Comparison of ENCODE assay signal across 20 mouse cellular contexts in the genomic region with DNA sequence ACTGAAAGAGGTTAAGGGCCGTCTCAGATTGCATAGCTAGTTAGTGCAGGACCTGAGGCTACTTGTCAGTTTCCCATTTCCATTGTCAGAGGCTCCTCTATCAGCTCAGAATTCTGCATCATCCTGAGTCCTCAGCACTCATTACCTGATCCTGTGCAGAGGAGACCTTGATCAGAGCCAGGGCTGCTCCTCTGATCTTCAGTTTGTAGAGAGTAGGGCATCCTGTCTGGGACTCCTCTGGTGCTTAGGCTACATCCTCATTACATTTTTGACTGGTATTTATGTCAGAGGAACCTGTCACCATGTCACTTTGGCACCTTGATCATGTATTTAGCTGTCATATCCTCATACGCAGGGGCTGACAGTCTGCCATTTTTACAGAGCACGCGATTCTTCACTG.
DNase-seq lines count a peak whose midpoint lies in the region; ATAC-seq and TF ChIP-seq lines count a peak whose summit lies in the region.
"Had no signal": no experiment of that assay in that cellular context is flagged by ENCODE, and none has a peak within 500 bp of the region (broad histone marks: within the 10 kb centered on the region; RNA-seq: fewer than 3 reads in every experiment).

No protein-coding gene starts in this region.

- no peak overlapping the region for H3K4me3 ChIP-seq in midbrain, embryonic 13.5 days (replicated peaks)
- H3K4me3 ChIP-seq in midbrain, embryonic 14.5 days (replicated peaks; ENCODE audit: low read depth, low read length), result no peak overlapping the region
- no peak overlapping the region for H3K4me3 ChIP-seq in midbrain, embryonic 16.5 days (ENCODE audit: low read depth, low read length)
- H3K4me3 ChIP-seq in midbrain, embryonic 11.5 days (ENCODE audit: low read depth, low read length), result no peak overlapping the region
- H3K4me3 ChIP-seq in midbrain, postnatal 0 days (ENCODE audit: low read depth, low read length), result no peak overlapping the region
- H3K4me3 ChIP-seq in midbrain, embryonic 15.5 days, result no peak overlapping the region

- no peak overlapping the region for H3K9ac ChIP-seq in midbrain, embryonic 13.5 days (replicated peaks)
- H3K9ac ChIP-seq in midbrain, embryonic 14.5 days (replicated peaks; ENCODE audit: low read length), result no peak overlapping the region
- H3K9ac ChIP-seq in midbrain, embryonic 16.5 days (ENCODE audit: low read depth, low read length), result no peak overlapping the region
- H3K9ac ChIP-seq in midbrain, embryonic 11.5 days (ENCODE audit: low read length), result no peak overlapping the region
- no peak overlapping the region for H3K9ac ChIP-seq in midbrain, postnatal 0 days (replicated peaks; ENCODE audit: low read length, poor library complexity, severe bottlenecking)
- no peak overlapping the region for H3K9ac ChIP-seq in midbrain, embryonic 15.5 days

- H3K4me2 ChIP-seq in midbrain, embryonic 13.5 days (replicated peaks), result no peak overlapping the region
- no peak overlapping the region for H3K4me2 ChIP-seq in midbrain, embryonic 14.5 days (ENCODE audit: low read length)
- H3K4me2 ChIP-seq in midbrain, embryonic 16.5 days (ENCODE audit: low read length), result no peak overlapping the region
- no peak overlapping the region for H3K4me2 ChIP-seq in midbrain, embryonic 11.5 days
- no peak overlapping the region for H3K4me2 ChIP-seq in midbrain, postnatal 0 days (ENCODE audit: low read depth, low read length, poor library complexity, severe bottlenecking)
- no peak overlapping the region for H3K4me2 ChIP-seq in midbrain, embryonic 15.5 days

- DNase-seq in midbrain, embryonic 14.5 days, result no peak
- no peak for DNase-seq in midbrain, embryonic 11.5 days (ENCODE audit: low spot score, missing footprints)
- DNase-seq in midbrain, postnatal 0 days (ENCODE audit: low spot score), result no peak
- DNase-seq: adrenal gland, adult 2 months; adrenal gland, adult 8-10 months; adrenal gland, postnatal 10 days; adrenal gland, postnatal 14 days; adrenal gland, postnatal 25 days; adrenal gland, postnatal 36 days; B cell, adult 2 months; cerebellum, adult 11 months; cerebellum, adult 11-12 months; cerebellum, adult 18-20 months had no signal

- ATAC-seq in midbrain, embryonic 13.5 days, result peak; percentile 69
- ATAC-seq in midbrain, embryonic 14.5 days (ENCODE audit: low FRiP score, low TSS enrichment), result no peak; the same call in 1 of the 2 replicates
- peak; percentile 67 for ATAC-seq in midbrain, embryonic 16.5 days
- ATAC-seq in midbrain, embryonic 11.5 days (ENCODE audit: low FRiP score), result no peak
- peak; percentile 41; the same call in 1 of the 2 replicates for ATAC-seq in midbrain, postnatal 0 days (ENCODE audit: low FRiP score)
- ATAC-seq in midbrain, embryonic 15.5 days (replicated peaks), result no peak; the same call in 1 of the 2 replicates
- ATAC-seq: activated CD4-positive, CD25-positive, alpha-beta regulatory T cell, adult 4 months; CD4-positive, CD25-positive, alpha-beta regulatory T cell, adult 4 months; Patski had no signal

- H3K36me3 ChIP-seq in midbrain, embryonic 13.5 days, result no peaks in the 10 kb centered on the region
- no peaks in the 10 kb centered on the region for H3K36me3 ChIP-seq in midbrain, embryonic 14.5 days (ENCODE audit: control insufficient read depth, insufficient read depth, low read length)
- H3K36me3 ChIP-seq in midbrain, embryonic 16.5 days (ENCODE audit: control insufficient read depth, insufficient read depth, low read length), result no peaks in the 10 kb centered on the region
- no peaks in the 10 kb centered on the region for H3K36me3 ChIP-seq in midbrain, embryonic 11.5 days (ENCODE audit: control insufficient read depth, insufficient read depth, low read length)
- H3K36me3 ChIP-seq in midbrain, postnatal 0 days (ENCODE audit: insufficient read depth, low read length), result no peaks in the 10 kb centered on the region
- H3K36me3 ChIP-seq in midbrain, embryonic 15.5 days (replicated peaks), result no peaks in the 10 kb centered on the region
- H3K36me3 ChIP-seq: G1E had no signal

- WGBS in midbrain, embryonic 13.5 days, result 87% methylated on average over 4 of the region's 4 CpGs
- 84% methylated on average over 4 of the region's 4 CpGs for WGBS in midbrain, embryonic 14.5 days
- WGBS in midbrain, embryonic 16.5 days, result 75% methylated on average over 4 of the region's 4 CpGs
- 94% methylated on average over 4 of the region's 4 CpGs for WGBS in midbrain, embryonic 11.5 days
- WGBS in midbrain, postnatal 0 days, result 83% methylated on average over 4 of the region's 4 CpGs
- WGBS in midbrain, embryonic 15.5 days, result 87% methylated on average over 4 of the region's 4 CpGs

- H3K27ac ChIP-seq in midbrain, embryonic 13.5 days, result no peak overlapping the region
- no peak overlapping the region for H3K27ac ChIP-seq in midbrain, embryonic 14.5 days (replicated peaks; ENCODE audit: low read depth, low read length)
- H3K27ac ChIP-seq in midbrain, embryonic 16.5 days (ENCODE audit: low read length), result no peak overlapping the region
- no peak overlapping the region for H3K27ac ChIP-seq in midbrain, embryonic 11.5 days (ENCODE audit: low read depth, low read length)
- H3K27ac ChIP-seq in midbrain, postnatal 0 days (ENCODE audit: low read depth, low read length), result no peak overlapping the region
- H3K27ac ChIP-seq in midbrain, embryonic 15.5 days, result no peak overlapping the region

- H3K4me1 ChIP-seq in midbrain, embryonic 13.5 days (replicated peaks), result no peaks in the 10 kb centered on the region
- H3K4me1 ChIP-seq in midbrain, embryonic 14.5 days (ENCODE audit: control insufficient read depth, insufficient read depth, low read length), result no peaks in the 10 kb centered on the region
- no peaks in the 10 kb centered on the region for H3K4me1 ChIP-seq in midbrain, embryonic 16.5 days (ENCODE audit: control insufficient read depth, insufficient read depth, low read length)
- no peaks in the 10 kb centered on the region for H3K4me1 ChIP-seq in midbrain, embryonic 11.5 days (ENCODE audit: control insufficient read depth, insufficient read depth, low read length)
- H3K4me1 ChIP-seq in midbrain, postnatal 0 days (ENCODE audit: insufficient read depth, low read length), result no peaks in the 10 kb centered on the region
- no peaks in the 10 kb centered on the region for H3K4me1 ChIP-seq in midbrain, embryonic 15.5 days

- no peak for TF ChIP-seq CTCF in midbrain, postnatal 0 days (IDR thresholded peaks at IDR 0.05)

- no peaks in the 10 kb centered on the region for H3K27me3 ChIP-seq in midbrain, embryonic 13.5 days
- no peaks in the 10 kb centered on the region for H3K27me3 ChIP-seq in midbrain, embryonic 14.5 days (ENCODE audit: control insufficient read depth, insufficient read depth, low read length)
- H3K27me3 ChIP-seq in midbrain, embryonic 16.5 days (ENCODE audit: control insufficient read depth, insufficient read depth, low read depth, low read length), result no peaks in the 10 kb centered on the region
- H3K27me3 ChIP-seq in midbrain, embryonic 11.5 days (ENCODE audit: control insufficient read depth, insufficient read depth, low read length), result no peaks in the 10 kb centered on the region
- no peaks in the 10 kb centered on the region for H3K27me3 ChIP-seq in midbrain, postnatal 0 days (ENCODE audit: insufficient read depth, low read length)
- H3K27me3 ChIP-seq in midbrain, embryonic 15.5 days (replicated peaks), result no peaks in the 10 kb centered on the region
- H3K27me3 ChIP-seq: Patski had no signal

- H3K9me3 ChIP-seq in midbrain, embryonic 13.5 days, result no peaks in the 10 kb centered on the region
- H3K9me3 ChIP-seq in midbrain, embryonic 14.5 days (ENCODE audit: control insufficient read depth, low read length), result no peaks in the 10 kb centered on the region
- H3K9me3 ChIP-seq in midbrain, embryonic 16.5 days (replicated peaks; ENCODE audit: control insufficient read depth, low read length, poor library complexity, severe bottlenecking), result no peaks in the 10 kb centered on the region
- H3K9me3 ChIP-seq in midbrain, embryonic 11.5 days (ENCODE audit: control insufficient read depth, low read length), result no peaks in the 10 kb centered on the region
- no peaks in the 10 kb centered on the region for H3K9me3 ChIP-seq in midbrain, postnatal 0 days (ENCODE audit: low read length)
- no peaks in the 10 kb centered on the region for H3K9me3 ChIP-seq in midbrain, embryonic 15.5 days

Comparison
In these comparisons a context has a peak if more than half of its experiments do, and no peak if none do; other contexts are left out.
1. ATAC-seq: peak in midbrain, embryonic 13.5 days (single experiment), midbrain, embryonic 16.5 days (single experiment) and midbrain, postnatal 0 days (single experiment); none in midbrain, embryonic 14.5 days (single experiment), midbrain, embryonic 11.5 days (single experiment) and midbrain, embryonic 15.5 days (single experiment).